Mouse (Mus musculus): ENCODE results near the gene Wdr83. TPM values are rescaled to one million over a fixed set of nuclear protein-coding genes. Genes with fewer than 3 reads are reported as not detected.
A peak's percentile ranks its signal among the peaks of the same experiment; 100 is the strongest.
"Not testable (repeated sequence)": the region's sequence is repeated elsewhere in the genome, so short reads cannot be mapped to it uniquely, and the experiment has no call there.

Wdr83 gene
- polyA plus RNA-seq (2012; rRNA removed), result 35.8 and 45.7 TPM in 2 replicates

- no peak for DNase-seq (ENCODE audit: low spot score)
Observed at GRCm38 (mm10) chr8:85081216-85081555, at the start of gene Wdr83. Gene Wdr83, minus strand, starts transcription at chr8:85081306.

GRCm38 (mm10) chr8:85123691-85124090, 42.6 kb upstream of the Wdr83 start:
- DNase-seq (ENCODE audit: low spot score), result no peak

DNA sequence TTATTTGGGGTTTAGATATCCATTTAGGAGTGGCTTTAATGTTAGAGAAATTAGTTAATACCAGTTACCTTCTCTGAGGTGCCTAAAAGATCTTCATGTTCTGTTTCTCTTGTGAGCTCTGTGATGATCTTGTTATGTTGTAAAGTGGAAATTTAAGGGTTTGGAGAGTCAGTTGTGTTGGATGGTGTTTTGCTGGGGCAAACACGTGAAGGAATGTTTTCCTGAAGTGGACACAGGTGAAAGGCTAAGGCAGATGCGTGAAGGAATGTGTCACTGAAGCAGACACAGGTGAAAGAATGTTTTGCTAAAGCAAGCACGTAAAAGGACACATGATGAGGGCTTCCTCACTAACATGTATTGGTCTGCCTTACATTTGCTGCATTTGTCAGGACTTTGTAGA, 41.9 kb upstream of the Wdr83 start, which contains the start of gene Zfp791:
TSS of gene Zfp791 (minus strand) at position 101 of the 400 bp plus-strand sequence.
- no peak for DNase-seq (ENCODE audit: low spot score)

GRCm38 (mm10) chr8:85120251-85120650, 39.1 kb upstream of the Wdr83 start:
- not testable (repeated sequence) for DNase-seq (ENCODE audit: low spot score)

- peak; percentile 69 for DNase-seq (ENCODE audit: low spot score)
Observed at GRCm38 (mm10) chr8:85119052-85119981, 38.2 kb upstream of the Wdr83 start.

- no peak for DNase-seq (ENCODE audit: low spot score)
Observed at GRCm38 (mm10) chr8:85116984-85117383, 35.9 kb upstream of the Wdr83 start.

- no peak for DNase-seq (ENCODE audit: low spot score)
Observed at GRCm38 (mm10) chr8:85115501-85115900, 34.4 kb upstream of the Wdr83 start.

- DNase-seq (ENCODE audit: low spot score), result no peak
Observed at GRCm38 (mm10) chr8:85113241-85113640, 32.1 kb upstream of the Wdr83 start.

DNA sequence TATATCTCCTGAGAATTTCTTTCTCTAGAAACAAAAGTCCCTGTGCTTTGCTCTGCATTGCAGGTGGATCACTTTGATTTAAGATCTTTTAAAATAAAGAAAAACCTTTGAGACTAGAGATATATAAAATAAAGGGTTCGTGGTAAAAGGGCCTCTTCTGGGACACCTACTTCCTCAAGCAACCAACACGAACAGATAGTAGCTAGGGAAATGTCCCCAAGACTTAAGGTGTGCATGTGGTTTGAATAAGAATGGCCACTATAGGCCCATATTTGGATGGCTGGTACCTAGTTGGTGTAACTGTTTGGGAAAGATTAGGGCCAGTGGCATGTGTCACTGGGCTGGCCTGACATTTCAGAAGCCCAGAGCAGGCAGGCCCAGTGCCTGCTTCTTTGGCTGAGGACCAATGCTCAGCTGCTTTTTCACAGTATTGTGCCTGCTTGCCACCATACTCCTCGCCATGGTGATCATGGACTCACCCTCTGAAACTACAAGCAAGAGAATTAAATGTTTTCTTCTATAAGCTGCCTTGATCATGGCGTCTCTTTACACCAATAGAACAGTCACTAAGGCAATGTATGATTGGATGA, 19.1 kb upstream of the Wdr83 start:
- DNase-seq (ENCODE audit: low spot score), result no peak

GRCm38 (mm10) chr8:85096850-85097249, 15.7 kb upstream of the Wdr83 start:
- no peak for DNase-seq (ENCODE audit: low spot score)

- no peak for DNase-seq (ENCODE audit: low spot score)
Observed at GRCm38 (mm10) chr8:85096196-85096595, 15.1 kb upstream of the Wdr83 start.

DNA sequence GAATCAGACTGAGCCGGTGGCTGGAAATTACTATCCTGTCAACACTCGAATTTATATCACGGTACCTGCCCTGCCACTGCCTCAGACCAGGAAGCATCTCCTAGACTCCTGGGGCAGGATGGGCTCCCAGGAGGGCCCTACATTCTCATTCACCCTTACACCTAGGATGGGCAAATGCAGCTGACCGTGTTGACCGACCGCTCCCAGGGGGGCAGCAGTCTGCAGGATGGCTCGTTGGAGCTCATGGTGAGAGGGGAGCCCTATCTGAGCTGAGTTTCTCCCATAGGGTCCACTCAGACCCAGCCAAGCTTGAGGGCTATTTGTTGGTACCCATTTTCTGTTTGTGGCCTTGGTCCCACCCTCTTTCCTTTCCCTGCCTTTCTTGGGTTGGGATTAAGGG, 14.5 kb upstream of the Wdr83 start:
- no peak for DNase-seq (ENCODE audit: low spot score)

DNA sequence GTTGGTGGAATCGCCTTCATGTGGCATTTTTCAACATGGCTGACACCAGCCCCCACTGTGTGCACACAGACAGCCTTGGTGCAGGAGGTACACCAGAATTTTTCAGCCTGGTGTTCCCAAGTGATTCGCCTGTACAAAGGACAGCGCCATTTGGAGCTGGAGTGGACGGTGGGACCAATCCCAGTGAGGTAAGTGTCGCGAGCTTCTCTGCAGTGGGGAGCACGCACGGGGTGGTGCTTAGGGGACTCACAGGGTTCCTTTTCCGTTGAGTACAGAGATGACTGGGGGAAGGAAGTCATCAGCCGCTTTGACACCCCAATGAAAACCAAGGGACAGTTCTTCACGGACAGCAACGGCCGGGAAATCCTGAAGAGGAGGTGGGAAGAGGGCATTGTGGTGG, 13.9 kb upstream of the Wdr83 start:
- no peak for DNase-seq (ENCODE audit: low spot score)

DNA sequence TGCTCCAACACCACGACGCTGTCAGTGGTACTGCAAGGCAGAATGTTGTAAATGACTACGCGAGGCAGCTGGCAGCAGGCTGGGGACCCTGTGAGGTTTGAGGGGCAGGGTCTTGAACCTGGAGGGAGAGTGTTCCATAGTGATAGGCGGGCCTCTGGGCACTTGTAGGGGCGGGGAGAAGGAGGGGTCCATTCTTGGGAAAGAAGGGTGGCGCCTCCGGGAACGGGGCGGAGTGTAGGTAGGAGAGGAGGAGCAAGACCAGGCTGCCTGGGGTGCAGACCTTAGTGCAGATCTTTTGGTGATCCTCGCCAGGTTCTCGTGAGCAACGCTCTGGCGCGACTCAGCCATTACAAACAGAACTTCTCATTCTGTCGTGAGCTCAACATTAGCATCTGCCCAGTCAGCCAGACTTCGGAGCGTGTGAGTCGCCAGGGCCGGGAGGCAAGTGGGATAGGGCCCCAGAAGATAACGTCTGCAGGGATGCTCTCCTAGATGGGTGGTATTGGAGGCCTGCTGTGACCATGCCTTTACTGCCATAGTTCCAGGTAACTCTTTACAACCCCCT, 10.5 kb upstream of the Wdr83 start:
- DNase-seq (ENCODE audit: low spot score), result no peak

- no peak for DNase-seq (ENCODE audit: low spot score)
Observed at GRCm38 (mm10) chr8:85090856-85091255, 9.8 kb upstream of the Wdr83 start.

GRCm38 (mm10) chr8:85088771-85089170, 7.7 kb upstream of the Wdr83 start:
- DNase-seq (ENCODE audit: low spot score), result no peak

- DNase-seq (ENCODE audit: low spot score), result no peak
Observed at GRCm38 (mm10) chr8:85086238-85086637, 5.1 kb upstream of the Wdr83 start.

- DNase-seq (ENCODE audit: low spot score), result no peak
Observed at GRCm38 (mm10) chr8:85084633-85085032, 3.5 kb upstream of the Wdr83 start.

DNA sequence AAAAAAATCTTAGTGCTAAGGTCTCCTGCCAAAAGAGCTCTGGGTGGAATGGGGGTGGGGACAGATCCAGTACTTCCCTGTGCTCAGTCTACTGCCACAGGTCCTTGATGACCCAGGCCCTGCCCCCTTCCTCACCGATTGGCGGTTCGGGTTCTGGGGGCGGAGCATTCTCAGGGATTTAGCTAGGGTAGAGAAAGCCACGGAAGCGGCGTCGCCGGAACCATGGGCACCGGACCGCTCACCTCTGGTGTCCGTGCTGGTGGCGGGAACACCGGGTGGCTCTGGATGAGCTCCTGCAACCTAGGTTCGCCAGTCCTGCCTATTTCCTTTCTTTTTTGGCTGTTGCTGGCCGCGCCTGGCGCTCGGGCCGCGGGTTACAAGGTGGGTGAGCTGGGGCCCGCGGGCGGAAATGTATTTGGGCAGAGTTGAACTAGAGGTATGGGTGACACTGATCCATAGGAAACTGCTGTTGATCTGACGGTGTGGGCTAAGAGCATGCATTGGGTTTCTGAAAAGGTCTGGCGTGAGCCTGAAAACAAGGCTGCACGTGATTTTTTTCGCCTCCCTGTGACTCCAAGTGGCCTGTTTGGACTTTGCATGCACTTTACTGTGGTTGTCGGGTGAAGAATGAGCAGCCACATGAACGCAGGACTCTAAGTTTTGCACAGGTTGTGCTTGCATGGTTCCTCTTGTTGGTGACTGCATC, 2.2 kb upstream of the Wdr83 start, which contains the start of gene Man2b1:
TSS of gene Man2b1 (plus strand) at position 163 of the 706 bp plus-strand sequence.
- DNase-seq (ENCODE audit: low spot score), result peak; percentile 68

- DNase-seq (ENCODE audit: low spot score), result not testable (repeated sequence)
Observed at GRCm38 (mm10) chr8:85082169-85082568, 1.1 kb upstream of the Wdr83 start.

GRCm38 (mm10) chr8:85080532-85081215, 432 bp downstream of the Wdr83 start, which contains the start of gene Wdr83os:
Gene Wdr83os, plus strand, starts transcription at chr8:85080740.
- DNase-seq (ENCODE audit: low spot score), result no peak

DNA sequence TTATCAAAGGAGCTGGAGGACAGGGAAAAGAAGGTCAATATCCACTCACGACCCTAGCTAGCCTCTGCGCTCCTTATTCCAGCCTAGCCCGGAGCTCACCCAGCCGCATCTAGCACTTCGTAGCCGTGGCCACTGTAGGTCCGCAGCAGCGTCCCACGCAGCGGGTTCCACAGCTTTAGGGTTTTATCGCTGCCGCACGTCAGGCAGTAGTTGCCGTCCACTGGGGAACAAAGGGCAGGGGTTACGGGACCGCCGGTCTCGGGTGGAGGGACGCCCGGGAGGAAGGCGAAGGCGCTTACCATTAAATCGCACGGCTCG, 933 bp downstream of the Wdr83 start:
- DNase-seq (ENCODE audit: low spot score), result no peak
